Mouse (Mus musculus) stomach, embryonic 16.5 days (tissue): ENCODE results near the gene Car5a. TPM values are rescaled to one million over a fixed set of nuclear protein-coding genes. Genes with fewer than 3 reads are reported as not detected.

Source experiments
- ATAC-seq: fragments of 200-750 bp; cut with Nextera tagmentation; 2 replicates; pipeline ENCODE4 v1.8.0; 2017; ENCODE audit warnings: moderate number of reproducible peaks, moderate TSS enrichment; ENCODE audit not compliant: insufficient read depth, low FRiP score
- H3K27ac ChIP-seq: fragments of 300-500 bp; sonication (generic); 2 replicates; pipeline ENCODE4 v1.5.1; 2014; ENCODE audit warnings: low read length
- H3K27me3 ChIP-seq: fragments of 300-500 bp; sonication (generic); 2 replicates; pipeline ENCODE4 v1.6.1; 2014; ENCODE audit warnings: low read length, control low read depth, mixed read lengths; ENCODE audit not compliant: control insufficient read depth, insufficient read depth
- H3K36me3 ChIP-seq: fragments of 300-500 bp; sonication (generic); 2 replicates; pipeline ENCODE4 v1.6.1; 2014; ENCODE audit warnings: low read length; ENCODE audit not compliant: control insufficient read depth, insufficient read depth
- H3K4me1 ChIP-seq: fragments of 300-500 bp; sonication (generic); 2 replicates; pipeline ENCODE4 v1.6.1; 2014; ENCODE audit warnings: low read length, control low read depth, mixed read lengths; ENCODE audit not compliant: control insufficient read depth, insufficient read depth
- H3K4me2 ChIP-seq: fragments of 300-500 bp; sonication (generic); 2 replicates; pipeline ENCODE4 v1.6.1; 2014; ENCODE audit warnings: low read depth, low read length, mixed read lengths
- H3K4me3 ChIP-seq: fragments of 300-500 bp; sonication (generic); replicated peaks from 2 replicates; pipeline ENCODE4 v1.5.1; 2014; ENCODE audit warnings: mild to moderate bottlenecking, low read length
- H3K9ac ChIP-seq: fragments of 300-500 bp; sonication (generic); 2 replicates; pipeline ENCODE4 v1.6.1; 2014; ENCODE audit warnings: low read length
- H3K9me3 ChIP-seq: fragments of 300-500 bp; sonication (generic); replicated peaks from 2 replicates; pipeline ENCODE4 v1.6.1; 2016; ENCODE audit warnings: low read length, control low read depth; ENCODE audit not compliant: control insufficient read depth
- WGBS: fragments of 180-500 bp; shearing (Covaris S2); extraction: QIAGEN DNeasy Blood & Tissue Kit; methylation state at CpG from one replicate; pipeline ENCODE4 v1.1.7; 2014; 5-methylcytosine and 5-hydroxymethylcytosine counted together
- polyA plus RNA-seq: library from polyadenylated mRNA; unstranded; fragments of >200 nt; fragmentation: Nextera tagmentation; extraction: Ambion mirVana; gene quantifications from 2 replicates; pipeline ENCODE4 v1.2.1, GENCODE M21; 2015

Car5a gene
- polyA plus RNA-seq, 1 experiment from 2014 or later, result 0.40 TPM

DNA sequence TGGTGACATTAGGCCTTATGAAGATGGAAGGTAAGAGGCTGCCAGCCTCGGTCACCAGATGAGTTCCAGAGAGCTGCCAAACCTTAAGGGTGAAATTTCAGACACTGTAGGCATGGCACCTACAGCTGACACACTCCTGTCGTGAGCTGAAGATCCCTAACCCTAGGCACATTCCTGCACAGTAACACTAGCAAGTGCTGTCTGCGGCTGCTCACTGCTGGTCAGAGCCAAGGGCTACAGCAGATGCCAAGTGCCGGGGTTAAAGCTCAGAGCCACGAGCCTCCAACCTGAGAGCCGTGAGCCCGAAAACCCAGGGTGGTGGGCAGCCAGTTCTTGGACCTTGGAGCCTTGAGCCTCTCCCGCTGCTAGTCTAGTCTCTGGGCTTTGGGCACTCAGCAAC lies 988 bp downstream of the Car5a start:
- Histone ChIP-seq H3K27ac (no peak overlapping the region), H3K4me3 (no peak overlapping the region), H3K9me3 (no peaks in the 10 kb centered on the region), H3K4me2 (no peak overlapping the region), H3K27me3 (no peaks in the 10 kb centered on the region), H3K9ac (no peak overlapping the region), H3K36me3 (no peaks in the 10 kb centered on the region), H3K4me1 (peaks cover 15% of the 10 kb centered on the region)
- 79% methylated on average over 8 of the region's 8 CpGs for WGBS
- ATAC-seq, result no peak

DNA sequence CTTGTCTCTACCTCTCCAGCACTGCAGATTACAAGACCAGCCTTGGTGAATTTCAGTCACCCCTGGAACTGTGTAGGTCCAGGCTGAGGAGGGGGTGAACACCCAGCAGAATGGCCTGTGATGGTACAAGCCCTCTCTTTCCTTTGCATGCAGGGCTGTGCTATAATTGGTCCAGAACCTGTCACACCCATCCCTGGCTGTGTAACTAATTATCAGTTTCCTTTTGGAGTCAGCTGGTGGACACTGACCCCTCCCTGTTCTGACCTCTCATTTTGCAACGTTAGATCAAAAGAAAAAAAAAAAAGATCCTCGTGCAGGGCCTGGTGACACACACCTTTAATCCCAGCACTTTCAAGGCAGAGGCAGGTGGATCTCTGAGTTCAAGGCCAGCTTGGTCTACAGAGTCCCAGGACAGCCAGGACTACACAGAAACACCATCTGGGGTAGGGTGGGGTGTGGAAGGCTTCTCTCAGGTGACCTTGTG lies 1.6 kb downstream of the Car5a start:
- Histone ChIP-seq H3K4me1 (peaks cover 9% of the 10 kb centered on the region), H3K4me2 (no peak overlapping the region), H3K4me3 (no peak overlapping the region), H3K9me3 (no peaks in the 10 kb centered on the region), H3K27ac (no peak overlapping the region), H3K27me3 (no peaks in the 10 kb centered on the region), H3K36me3 (no peaks in the 10 kb centered on the region), H3K9ac (no peak overlapping the region)
- ATAC-seq, result no peak
- WGBS, result 23% methylated on average over 2 of the region's 2 CpGs

DNA sequence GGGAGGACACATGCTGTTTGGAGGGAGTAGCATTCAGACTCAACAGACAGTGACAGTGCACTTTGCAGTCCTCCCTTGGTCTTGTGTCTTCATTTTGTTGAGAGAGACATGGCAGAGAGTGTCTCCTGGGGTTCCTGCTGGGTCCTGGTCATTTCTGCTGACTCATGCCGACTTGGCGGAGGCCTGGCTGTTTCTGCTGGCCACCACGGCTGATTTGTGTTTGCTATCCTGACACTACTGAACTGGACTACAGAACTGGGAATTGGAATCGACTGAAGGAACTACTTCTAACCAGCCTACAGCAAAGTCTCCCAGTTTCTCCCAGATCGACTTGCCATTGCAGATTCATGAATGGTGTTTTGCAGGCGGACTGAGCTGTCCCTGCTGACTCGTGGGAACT lies 6.0 kb downstream of the Car5a start:
- Histone ChIP-seq H3K27ac (no peak overlapping the region), H3K9ac (no peak overlapping the region), H3K4me2 (no peak overlapping the region), H3K4me1 (peaks cover 6% of the 10 kb centered on the region; the same call in 1 of the 2 replicates), H3K36me3 (no peaks in the 10 kb centered on the region), H3K9me3 (no peaks in the 10 kb centered on the region), H3K4me3 (no peak overlapping the region), H3K27me3 (no peaks in the 10 kb centered on the region)
- ATAC-seq, result no peak
- 77% methylated on average over 7 of the region's 7 CpGs for whole genome bisulfite sequencing

DNA sequence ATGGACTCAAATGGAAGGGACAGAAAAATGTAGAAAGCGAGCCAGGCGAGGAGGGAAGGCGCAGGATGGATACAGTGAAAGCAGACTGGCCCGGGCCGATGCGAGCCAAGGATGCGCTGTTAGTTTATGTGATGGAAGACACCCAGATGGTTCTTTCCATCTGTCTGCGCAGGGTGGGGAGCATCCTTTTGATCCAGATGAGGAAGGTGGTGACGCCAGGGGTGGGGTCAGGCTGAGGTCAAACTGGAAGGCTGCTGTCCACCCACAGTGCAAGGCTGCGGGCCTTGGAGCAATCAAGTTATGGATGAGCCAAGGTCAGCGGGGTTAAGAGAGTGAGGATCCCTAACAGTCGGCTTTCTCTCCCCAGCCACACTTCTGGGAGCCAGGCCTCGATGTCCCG lies 8.3 kb downstream of the Car5a start:
- peak; percentile 34; the same call in 1 of the 2 replicates for ATAC-seq
- no peaks in the 10 kb centered on the region for H3K27me3 ChIP-seq
- no peak overlapping the region for H3K4me2 ChIP-seq
- 0 out of 2 replicates have a peak overlapping the region, but pooled peaks have one; percentile 21 for H3K27ac ChIP-seq
- no peaks in the 10 kb centered on the region for H3K9me3 ChIP-seq
- H3K36me3 ChIP-seq, result no peaks in the 10 kb centered on the region
- no peak overlapping the region for H3K9ac ChIP-seq
- H3K4me1 ChIP-seq, result peaks cover 6% of the 10 kb centered on the region; the same call in 1 of the 2 replicates
- WGBS, result 44% methylated on average over 14 of the region's 14 CpGs
- H3K4me3 ChIP-seq, result no peak overlapping the region

DNA sequence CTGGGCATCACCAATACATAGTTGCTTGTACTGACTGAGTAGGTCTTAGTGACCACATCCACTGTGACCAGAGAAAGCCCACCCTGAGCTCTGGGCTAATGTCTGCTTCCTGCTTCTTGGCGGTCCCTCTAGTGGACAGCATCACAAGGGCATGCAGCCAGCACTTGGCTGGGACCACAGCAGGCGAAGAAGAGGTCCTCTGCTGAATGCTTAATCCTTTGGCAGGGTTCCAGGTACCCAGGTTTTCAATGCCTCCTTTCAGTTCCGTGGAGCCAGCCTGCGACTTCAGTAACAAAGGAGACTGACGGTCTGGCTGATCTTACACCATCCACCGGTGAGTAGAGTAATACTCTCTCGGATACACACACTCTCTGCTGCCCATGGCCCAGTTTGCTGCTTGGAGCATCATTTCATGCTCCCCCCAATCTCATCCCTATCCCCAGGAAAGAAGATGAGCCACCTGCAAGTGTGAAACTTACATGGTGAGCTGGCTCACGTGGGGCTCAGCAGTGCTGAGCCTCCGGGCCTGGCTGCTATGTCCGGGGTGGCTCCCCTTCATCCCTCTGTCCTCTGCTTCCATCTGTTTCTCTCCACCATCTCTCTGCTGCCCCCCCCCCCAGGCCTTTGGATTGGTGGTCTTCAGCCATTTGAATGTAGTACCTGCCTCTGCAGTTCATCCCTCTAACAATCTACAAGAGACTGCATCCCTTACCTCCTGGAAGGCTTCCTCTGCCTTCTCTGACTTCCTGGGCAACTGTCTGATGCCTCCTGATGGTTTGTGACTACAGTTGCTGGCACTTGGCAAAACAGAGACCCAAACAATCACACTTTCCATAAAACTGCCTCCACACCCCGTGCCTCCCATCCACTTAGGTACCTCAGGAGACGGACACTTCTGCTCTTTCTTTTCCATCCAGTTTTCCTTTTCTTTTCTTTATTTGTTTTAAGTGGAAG lies 9.1 kb downstream of the Car5a start:
- Histone ChIP-seq H3K9ac (0 out of 2 replicates have a peak overlapping the region, but pooled peaks have one; percentile 3), H3K9me3 (no peaks in the 10 kb centered on the region), H3K27ac (peak overlapping the region; percentile 3; the same call in 1 of the 2 replicates), H3K36me3 (no peaks in the 10 kb centered on the region), H3K4me1 (peaks cover 6% of the 10 kb centered on the region; the same call in 1 of the 2 replicates), H3K27me3 (no peaks in the 10 kb centered on the region), H3K4me2 (no peak overlapping the region), H3K4me3 (no peak overlapping the region)
- peak; percentile 34; the same call in 1 of the 2 replicates for ATAC-seq
- 51% methylated on average over 12 of the region's 12 CpGs for WGBS

DNA sequence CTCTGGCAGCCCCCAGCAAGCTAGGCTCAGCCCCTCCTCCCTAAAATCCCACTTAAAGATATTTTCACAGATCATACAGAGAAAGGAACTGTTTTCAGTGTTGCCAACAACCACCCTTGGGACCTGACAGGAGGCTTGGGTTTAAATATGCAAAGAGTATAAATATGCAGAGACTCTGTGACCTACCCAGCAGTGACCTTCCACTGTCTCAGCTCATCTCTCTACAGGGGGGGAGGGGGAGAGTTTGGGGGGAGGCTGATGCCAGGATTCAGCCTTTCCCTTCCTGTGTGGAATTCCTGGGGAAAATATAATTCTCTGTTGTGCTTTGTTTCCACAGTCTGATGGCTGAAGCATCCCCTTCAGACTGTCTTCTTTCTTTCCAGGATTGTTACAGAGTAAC lies 9.8 kb downstream of the Car5a start:
- Histone ChIP-seq H3K36me3 (no peaks in the 10 kb centered on the region), H3K4me1 (peaks cover 6% of the 10 kb centered on the region; the same call in 1 of the 2 replicates), H3K4me3 (no peak overlapping the region), H3K27me3 (no peaks in the 10 kb centered on the region), H3K9ac (0 out of 2 replicates have a peak overlapping the region, but pooled peaks have one; percentile 12), H3K9me3 (no peaks in the 10 kb centered on the region), H3K4me2 (no peak overlapping the region), H3K27ac (0 out of 2 replicates have a peak overlapping the region, but pooled peaks have one; percentile 3)
- no peak for ATAC-seq

DNA sequence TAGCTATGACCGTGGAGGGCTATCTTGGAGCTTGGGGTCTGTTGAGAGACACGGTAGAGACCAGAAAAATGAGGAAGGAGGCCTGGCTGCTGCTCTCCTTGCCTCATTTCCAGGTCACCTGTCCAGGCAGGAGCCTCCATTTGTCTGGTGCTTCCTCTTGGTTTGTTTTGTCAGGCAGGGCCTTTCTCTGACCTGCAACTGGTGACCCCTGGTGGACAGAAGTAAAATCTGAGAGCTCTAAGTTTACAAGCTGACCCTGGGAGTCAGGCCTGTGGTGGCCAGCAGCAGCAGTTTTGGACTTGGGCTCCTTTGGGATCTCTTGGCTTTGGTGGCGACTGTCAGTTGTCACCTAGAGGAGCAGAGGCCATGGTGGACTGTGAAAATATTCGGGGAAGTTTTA lies 10.2 kb downstream of the Car5a start:
- H3K4me2 ChIP-seq, result no peak overlapping the region
- 48% methylated on average over 4 of the region's 4 CpGs for WGBS
- H3K4me3 ChIP-seq, result no peak overlapping the region
- H3K27ac ChIP-seq, result no peak overlapping the region
- no peaks in the 10 kb centered on the region for H3K9me3 ChIP-seq
- no peaks in the 10 kb centered on the region for H3K27me3 ChIP-seq
- H3K9ac ChIP-seq, result 0 out of 2 replicates have a peak overlapping the region, but pooled peaks have one; percentile 12
- no peaks in the 10 kb centered on the region for H3K36me3 ChIP-seq
- peaks cover 6% of the 10 kb centered on the region; the same call in 1 of the 2 replicates for H3K4me1 ChIP-seq
- no peak for ATAC-seq

DNA sequence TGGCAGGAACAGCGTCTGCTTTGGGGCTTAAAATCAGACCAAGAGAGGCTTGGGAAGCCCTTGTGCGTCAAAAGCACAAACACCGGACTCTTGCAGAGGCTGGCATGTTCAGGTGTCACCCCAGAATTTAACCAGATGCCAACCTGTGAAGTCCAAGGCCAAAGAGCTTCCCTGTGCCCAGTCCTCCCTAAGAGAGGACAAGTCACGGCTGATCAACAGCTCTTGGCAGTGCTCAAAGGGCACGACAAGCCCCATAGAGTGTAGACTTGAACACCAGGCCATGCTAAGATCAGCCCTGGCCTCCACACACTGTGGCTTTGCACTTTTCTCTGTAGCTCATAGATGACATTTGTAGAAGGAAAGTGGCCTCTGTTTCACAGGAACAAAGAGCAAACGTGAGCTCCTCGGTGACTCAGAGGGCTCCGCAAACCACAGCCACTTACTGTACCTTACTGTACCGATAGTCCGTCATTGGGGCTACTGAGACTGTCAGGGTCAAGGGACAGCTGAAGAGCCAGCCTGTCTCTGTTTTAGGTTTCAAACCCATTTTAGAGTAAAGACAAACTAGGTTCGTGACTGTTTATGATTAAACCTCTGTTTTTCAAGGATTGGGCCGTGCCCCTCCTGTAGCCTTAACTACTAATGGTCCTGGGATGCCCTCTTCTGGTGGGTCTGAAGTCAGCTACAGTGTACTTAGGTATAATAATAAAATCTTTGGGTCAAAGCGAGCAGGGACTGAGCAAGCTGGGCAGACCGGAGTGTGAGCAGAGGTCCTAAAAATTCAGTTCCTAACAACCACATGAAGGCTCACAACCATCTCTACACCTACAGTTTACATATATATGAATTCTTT lies 11.8 kb downstream of the Car5a start:
- Histone ChIP-seq H3K36me3 (no peaks in the 10 kb centered on the region), H3K27ac (no peak overlapping the region), H3K4me2 (no peak overlapping the region), H3K9me3 (no peaks in the 10 kb centered on the region), H3K4me1 (peaks cover 6% of the 10 kb centered on the region; the same call in 1 of the 2 replicates), H3K4me3 (no peak overlapping the region), H3K27me3 (no peaks in the 10 kb centered on the region), H3K9ac (no peak overlapping the region)
- no peak for ATAC-seq
- WGBS, result 85% methylated on average over 14 of the region's 14 CpGs
